Mouse (Mus musculus) ES-E14 (cell line): ENCODE results near the gene Piezo1. TPM values are rescaled to one million over a fixed set of nuclear protein-coding genes. Genes with fewer than 3 reads are reported as not detected.

Experiments used
- DNase-seq: peaks from one replicate; pipeline ENCODE4 v3.0.0-alpha.2; 2013; ENCODE audit warnings: low read depth, low spot score
- H3K27ac ChIP-seq: 2 replicates; pipeline ENCODE4 v1.5.1; 2012; ENCODE audit warnings: low read depth, mild to moderate bottlenecking, low read length, moderate library complexity, mixed read lengths; ENCODE audit not compliant: poor library complexity, insufficient read depth, severe bottlenecking
- H3K36me3 ChIP-seq: 2 replicates; pipeline ENCODE4 v1.6.1; 2012; ENCODE audit warnings: mild to moderate bottlenecking, low read length, moderate library complexity, mixed read lengths; ENCODE audit not compliant: control insufficient read depth, poor library complexity, insufficient read depth, severe bottlenecking
- H3K4me1 ChIP-seq, 2 experiments: fragments of 150-350 bp in 1 of 2; sonication (generic) in 1 of 2; 2 replicates each; pipeline ENCODE4 v1.6.1; 2012; ENCODE audit warnings: low read length in 2 of 2, mild to moderate bottlenecking in 1 of 2, mixed read lengths in 1 of 2; ENCODE audit not compliant: control insufficient read depth in 2 of 2, insufficient read depth in 2 of 2, poor library complexity in 1 of 2
- H3K4me3 ChIP-seq, 2 experiments: fragments of 150-350 bp in 1 of 2; sonication (generic) in 1 of 2; 2 replicates each; pipeline ENCODE4 v1.5.1; 2012; ENCODE audit warnings: low read length in 2 of 2, low read depth in 1 of 2, mild to moderate bottlenecking in 1 of 2, mixed read lengths in 1 of 2; ENCODE audit not compliant: insufficient read depth in 1 of 2, poor library complexity in 1 of 2, severe bottlenecking in 1 of 2
- H3K9ac ChIP-seq: 2 replicates; pipeline ENCODE4 v1.6.1; 2012; ENCODE audit warnings: low read depth, mild to moderate bottlenecking, low read length, mixed read lengths; ENCODE audit not compliant: poor library complexity, insufficient read depth, severe bottlenecking
- H3K9me3 ChIP-seq: fragments of 150-350 bp; sonication (generic); 2 replicates; pipeline ENCODE4 v1.6.1; 2012; ENCODE audit warnings: low read depth, mild to moderate bottlenecking, low read length; ENCODE audit not compliant: control insufficient read depth, insufficient read depth
- CHD2 ChIP-seq: IDR thresholded peaks from 2 replicates; pipeline ENCODE4 v1.6.1; 2014; ENCODE audit warnings: mild to moderate bottlenecking, low read depth, low read length, inconsistent platforms
- HCFC1 ChIP-seq: IDR thresholded peaks from 2 replicates; pipeline ENCODE4 v1.6.1; 2012; ENCODE audit warnings: low read length, inconsistent platforms, borderline replicate concordance; ENCODE audit not compliant: insufficient read depth
- MAFK ChIP-seq: IDR thresholded peaks from 2 replicates; pipeline ENCODE4 v1.6.1; 2014; ENCODE audit warnings: mild to moderate bottlenecking, low read depth, low read length, inconsistent platforms; ENCODE audit not compliant: insufficient read depth
- ZC3H11A ChIP-seq: IDR thresholded peaks from 2 replicates; pipeline ENCODE4 v1.6.1; 2012; ENCODE audit warnings: low read depth, mild to moderate bottlenecking, inconsistent platforms, low read length, borderline replicate concordance
- ZNF384 ChIP-seq: IDR thresholded peaks from 2 replicates; pipeline ENCODE4 v1.6.1; 2012; ENCODE audit warnings: low read depth, low read length, inconsistent platforms
- in situ Hi-C, 2 experiments: fragments of 600-800 bp; cut with MboI; formaldehyde crosslinking; loops; one replicate each; pipeline ENCODE4 v1.15.1; 2025; ENCODE audit warnings: low sequenced_read_pairs in 2 of 2, inconsistent platforms in 1 of 2; ENCODE audit not compliant: unreplicated experiment in 2 of 2
- total RNA-seq: library from RNA; depleted of rRNA; stranded (reverse); fragments of 300-350 nt; gene quantifications from 2 replicates; pipeline ENCODE4 v1.2.3, GENCODE M21; 2012

Gene Piezo1
- total RNA-seq, 1 experiment: 204 TPM

GRCm38 (mm10) chr8:122529159-122529558 is 22.0 kb downstream of the Piezo1 start:
- H3K4me3 ChIP-seq: no peak overlapping the region
- no peak overlapping the region for H3K27ac ChIP-seq
- H3K9me3 ChIP-seq: no peaks in the 10 kb centered on the region
- in situ Hi-C loops: no loop called here
- no peak overlapping the region for H3K9ac ChIP-seq
- TF ChIP-seq ZNF384 (no peak), HCFC1 (no peak), CHD2 (no peak), ZC3H11A (no peak), MAFK (no peak)
- H3K36me3 ChIP-seq: peaks cover 7% of the 10 kb centered on the region; the same call in 1 of the 2 replicates
- no peak for DNase-seq
- H3K4me1 ChIP-seq: peaks cover 15 to 33% of the 10 kb centered on the region in 2 experiments

DNA sequence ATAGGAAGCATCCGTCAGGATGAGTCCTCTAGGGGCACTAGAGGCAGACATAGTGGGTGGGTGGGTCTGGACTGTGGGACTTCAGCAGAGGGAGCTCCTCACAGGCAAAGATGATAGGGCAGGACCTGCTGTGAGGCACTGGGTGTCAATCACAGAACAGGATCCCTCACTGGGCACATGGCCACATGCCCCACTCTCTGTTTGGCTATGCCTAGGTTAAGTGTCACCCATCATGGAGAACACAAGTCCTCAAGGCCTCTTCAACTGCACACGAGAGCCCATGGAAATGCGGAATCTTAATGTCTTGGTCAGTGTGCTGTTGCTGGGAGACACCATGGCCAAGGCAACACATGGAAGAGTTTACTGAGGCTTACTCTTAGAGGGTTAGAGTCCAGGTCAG is 23.2 kb downstream of the Piezo1 start:
- in situ Hi-C loops: no loop called here
- H3K9ac ChIP-seq: no peak overlapping the region
- peaks cover 7% of the 10 kb centered on the region; the same call in 1 of the 2 replicates for H3K36me3 ChIP-seq
- H3K27ac ChIP-seq: no peak overlapping the region
- DNase-seq: no peak
- H3K4me3 ChIP-seq: no peak overlapping the region
- peaks cover 16 to 33% of the 10 kb centered on the region in 2 experiments for H3K4me1 ChIP-seq
- no peaks in the 10 kb centered on the region for H3K9me3 ChIP-seq
- TF ChIP-seq ZNF384 (no peak), HCFC1 (no peak), CHD2 (no peak), ZC3H11A (no peak), MAFK (no peak)

DNA sequence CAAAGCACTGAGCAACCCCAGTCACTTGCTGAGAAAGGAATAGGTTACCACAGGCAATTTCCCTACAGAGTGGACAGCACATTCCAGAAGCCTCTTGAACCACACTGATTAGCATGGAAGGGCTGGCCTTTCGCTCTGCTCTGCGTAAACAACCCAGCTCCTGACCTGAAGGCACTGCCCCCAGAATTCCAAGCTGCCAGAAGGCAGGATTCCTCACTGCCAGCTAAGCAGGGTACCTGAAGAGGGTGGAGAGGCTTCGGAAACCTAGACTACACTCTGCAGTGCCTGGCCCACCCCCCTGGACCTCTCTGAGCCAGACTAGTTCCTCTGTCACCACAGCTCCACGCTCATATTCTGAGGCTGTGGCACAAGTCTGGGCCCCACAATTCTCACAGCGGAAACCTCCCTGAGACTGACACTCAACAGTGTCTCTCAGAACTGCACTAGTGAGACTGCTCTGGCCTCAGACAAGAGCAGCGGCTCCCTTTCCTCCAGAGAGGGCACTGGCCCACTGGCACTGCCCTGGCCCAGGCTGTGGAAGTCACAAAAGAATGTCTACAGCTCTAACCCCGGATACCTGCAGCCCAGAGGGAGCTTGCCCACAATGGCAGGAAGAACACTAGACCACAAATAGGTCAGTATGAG is 24.5 kb downstream of the Piezo1 start:
- H3K36me3 ChIP-seq: peaks cover 7% of the 10 kb centered on the region; the same call in 1 of the 2 replicates
- H3K4me1 ChIP-seq: peaks cover 18 to 33% of the 10 kb centered on the region in 2 experiments
- no peak overlapping the region for H3K9ac ChIP-seq
- no peak for DNase-seq
- TF ChIP-seq ZC3H11A: no peak
- no peak for TF ChIP-seq HCFC1
- TF ChIP-seq MAFK: no peak
- no peak for TF ChIP-seq ZNF384
- TF ChIP-seq CHD2: no peak
- no peaks in the 10 kb centered on the region for H3K9me3 ChIP-seq
- in situ Hi-C loops: no loop called here
- no peak overlapping the region for H3K4me3 ChIP-seq
- H3K27ac ChIP-seq: no peak overlapping the region

DNA sequence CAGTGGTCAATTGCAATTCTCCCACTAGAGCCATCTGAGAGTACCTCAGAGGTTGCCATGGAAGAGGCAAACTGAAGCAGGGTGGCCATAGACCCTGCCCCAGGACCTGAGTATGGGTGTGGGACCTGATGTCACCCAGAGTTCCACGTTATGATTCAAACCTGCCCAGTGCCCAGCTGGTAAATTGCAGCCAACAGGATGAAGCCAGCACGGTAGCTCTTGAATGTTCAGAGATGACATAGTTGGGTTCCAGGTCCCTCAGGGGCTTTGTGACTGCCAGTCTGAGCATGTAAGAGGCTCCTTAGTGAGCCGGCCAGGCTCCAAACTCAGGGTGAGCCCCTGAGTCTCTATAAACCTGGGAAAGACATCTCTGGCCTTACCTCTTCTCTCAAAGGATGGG is 25.0 kb downstream of the Piezo1 start:
- TF ChIP-seq ZNF384: no peak
- no peak for TF ChIP-seq MAFK
- no peak for TF ChIP-seq CHD2
- no peak for TF ChIP-seq HCFC1
- TF ChIP-seq ZC3H11A: no peak
- Histone ChIP-seq H3K4me1 (peaks cover 18 to 30% of the 10 kb centered on the region in 2 experiments), H3K9ac (no peak overlapping the region), H3K4me3 (no peak overlapping the region), H3K36me3 (peaks cover 7% of the 10 kb centered on the region; the same call in 1 of the 2 replicates), H3K9me3 (no peaks in the 10 kb centered on the region), H3K27ac (0 out of 2 replicates have a peak overlapping the region, but pooled peaks have one; percentile 98)
- DNase-seq: no peak
- in situ Hi-C loops: no loop called here
